Mouse (Mus musculus) brain, embryonic 14.5 days (tissue): ENCODE measurements at regions not wholly inside any gene's neighbourhood (a gene's known extent, or its start where the extent isn't known, plus 50 kb on each side); places are given as distances from the start of the nearest gene placed in this dataset.

Experiments used
- CTCF ChIP-seq: fragments of 200-500 bp; IDR thresholded peaks from 2 replicates; pipeline ENCODE4 v1.5.1; 2012; ENCODE audit warnings: inconsistent platforms, mild to moderate bottlenecking, moderate library complexity, borderline replicate concordance; ENCODE audit not compliant: insufficient read depth, insufficient read length; ENCODE audit errors: extremely low read depth
- POLR2A ChIP-seq: fragments of 200-500 bp; IDR thresholded peaks from 2 replicates; pipeline ENCODE4 v1.6.1; 2012; ENCODE audit warnings: mild to moderate bottlenecking, inconsistent platforms, borderline replicate concordance; ENCODE audit not compliant: poor library complexity, insufficient read depth, insufficient read length, severe bottlenecking; ENCODE audit errors: extremely low read depth

- TF ChIP-seq CTCF (no peak), POLR2A (no peak)
Measured at GRCm38 (mm10) chr19:15561511-15561910, 385.6 kb downstream of the Psat1 start.
